Mouse (Mus musculus): Measurements from ENCODE around the gene Crxos. TPM values are rescaled to one million over a fixed set of nuclear protein-coding genes. Genes with fewer than 3 reads are reported as not detected.

The Crxos gene
- polyA plus RNA-seq, 1 experiment: not detected

GRCm38 (mm10) chr7:15945721-15946536 is 63.5 kb downstream of the Crxos start, which contains the start of gene Nop53:
Gene Nop53, minus strand, starts transcription at chr7:15946074.
- TF ChIP-seq GATA1 (IDR thresholded peaks at IDR 0.05; ENCODE audit: low read length): peak; percentile 26

DNA sequence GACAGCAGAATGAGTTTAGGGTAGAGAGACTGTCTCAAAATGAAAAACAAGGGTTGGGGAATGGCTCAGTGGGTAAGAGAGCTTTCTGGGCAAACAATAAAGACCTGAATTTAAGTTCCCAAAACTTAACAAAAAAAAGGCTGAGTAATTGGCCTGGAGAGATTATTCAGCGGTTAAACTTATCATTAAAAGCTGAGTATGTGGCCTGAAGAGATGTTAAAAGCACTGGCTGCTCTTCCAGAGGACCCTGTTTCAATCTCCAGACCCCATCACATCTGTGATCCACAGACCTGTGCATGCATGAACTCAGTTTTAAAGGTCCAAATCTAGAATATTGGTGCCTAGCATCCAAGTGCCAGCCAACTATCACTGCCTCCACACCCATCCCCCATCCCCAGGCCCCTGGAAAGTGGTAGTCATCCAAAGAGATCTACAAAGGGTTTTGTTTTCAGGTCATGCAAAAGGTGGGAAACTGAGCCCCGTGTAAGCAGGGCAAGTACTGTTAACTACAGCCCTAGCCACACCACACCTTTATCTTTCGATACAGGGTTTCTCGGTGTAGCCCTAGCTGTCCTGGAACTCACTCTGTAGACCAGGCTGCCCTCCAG is 65.3 kb downstream of the Crxos start:
- peak; percentile 44 for TF ChIP-seq GATA1 (IDR thresholded peaks at IDR 0.05; ENCODE audit: low read length)

DNA sequence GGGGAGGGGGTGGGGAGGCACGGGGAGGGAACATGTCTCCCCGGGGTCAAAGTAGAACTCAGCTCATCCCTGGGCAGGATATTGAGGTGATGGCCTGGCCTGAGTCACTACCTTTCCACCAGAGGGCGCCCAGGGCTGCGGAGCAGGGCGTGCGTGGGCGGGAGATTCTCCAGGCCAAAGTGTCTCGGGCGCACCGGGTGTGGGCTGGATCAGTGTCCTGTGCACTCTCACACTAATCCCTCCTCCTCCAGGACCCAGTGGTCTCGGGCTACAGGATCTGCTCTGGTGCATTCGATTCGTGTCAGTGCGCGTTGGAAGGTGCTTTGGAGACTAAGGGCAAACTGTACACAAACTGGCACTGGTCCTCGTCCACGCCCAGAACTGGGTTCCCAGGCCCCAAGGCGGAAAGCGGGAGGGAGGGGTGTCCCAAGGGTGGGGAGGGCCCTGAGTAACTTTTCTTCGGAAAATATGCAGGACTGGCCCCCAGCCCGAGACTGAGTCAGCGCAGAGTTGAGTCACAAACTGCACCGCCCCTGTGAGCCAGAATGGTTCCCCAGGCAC is 66.0 kb downstream of the Crxos start:
- TF ChIP-seq GATA1 (IDR thresholded peaks at IDR 0.05; ENCODE audit: low read length): no peak

GRCm38 (mm10) chr7:15949216-15949790 is 66.9 kb downstream of the Crxos start:
- no peak for TF ChIP-seq GATA1 (IDR thresholded peaks at IDR 0.05; ENCODE audit: low read length)

DNA sequence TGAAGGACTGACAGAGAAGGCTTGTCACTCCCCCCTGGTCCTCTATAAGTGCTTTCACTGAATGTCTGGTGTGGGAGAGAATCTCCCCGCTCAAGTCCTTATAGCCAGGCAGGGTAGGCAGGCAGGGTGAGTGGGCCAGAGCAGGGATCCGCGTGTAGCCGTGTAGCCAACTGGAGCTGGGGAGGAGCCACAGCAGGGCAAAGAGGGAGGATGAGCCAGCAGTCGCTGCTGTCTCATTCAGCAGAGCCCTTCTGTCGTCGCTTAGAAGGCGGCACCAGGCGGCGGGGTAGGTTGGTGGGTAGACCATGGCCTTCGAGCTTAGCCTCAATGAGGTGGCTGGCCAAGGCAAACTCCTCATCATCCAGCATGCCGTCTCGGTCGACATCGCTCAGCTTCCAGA is 67.6 kb downstream of the Crxos start:
- TF ChIP-seq GATA1 (IDR thresholded peaks at IDR 0.05; ENCODE audit: low read length): no peak

DNA sequence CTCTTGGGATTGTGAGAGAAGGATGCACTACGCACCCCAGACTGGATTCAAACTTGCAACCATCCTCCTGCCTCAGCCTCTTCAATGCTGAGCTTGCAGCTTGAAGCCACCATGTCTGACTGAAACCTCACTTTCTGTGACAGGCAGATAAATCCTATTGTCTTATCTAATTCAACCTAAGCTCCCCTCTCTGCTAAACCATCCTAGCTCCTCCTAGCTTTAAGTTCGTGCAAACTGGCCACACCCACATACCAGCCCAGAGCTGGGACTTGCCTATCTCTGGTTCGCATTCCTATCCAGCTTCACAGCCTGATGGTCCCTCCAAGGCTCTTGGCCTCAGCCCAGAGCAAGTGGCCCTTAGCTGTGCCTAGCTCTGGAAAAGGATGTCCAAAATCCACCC is 70.0 kb downstream of the Crxos start:
- TF ChIP-seq GATA1 (IDR thresholded peaks at IDR 0.05; ENCODE audit: low read length): no peak

Other genes starting within 250 kb of the Crxos start
- gene Obox3, start 242.7 kb upstream of the Crxos start, polyA plus RNA-seq (2012): not detected in 2 replicates
- gene Obox5, start 132.5 kb upstream of the Crxos start, polyA plus RNA-seq (2012): not detected in 2 replicates
- not detected in 2 replicates for gene Obox6, start 42.9 kb upstream of the Crxos start, polyA plus RNA-seq (2012)
- gene Crx, start 2.6 kb upstream of the Crxos start, polyA plus RNA-seq (2012): not detected in 2 replicates
- 1,588 and 1,768 TPM in 2 replicates for gene Selenow, start 39.8 kb downstream of the Crxos start, polyA plus RNA-seq (2012)
- 874 and 894 TPM in 2 replicates for gene Nop53, start 63.5 kb downstream of the Crxos start, polyA plus RNA-seq (2012)
- 0.31 and 0.33 TPM in 2 replicates for gene Ehd2, start 85.0 kb downstream of the Crxos start, polyA plus RNA-seq (2012)
- 82.3 and 97.4 TPM in 2 replicates for gene Bicra, start 165.3 kb downstream of the Crxos start, polyA plus RNA-seq (2012)
- gene Zfp541, start 179.2 kb downstream of the Crxos start, polyA plus RNA-seq (2012): 0.01 TPM in 1 of 2 replicates, not detected in the other
- 271 and 283 TPM in 2 replicates for gene Napa, start 215.8 kb downstream of the Crxos start, polyA plus RNA-seq (2012)
- 32.6 and 47.9 TPM in 2 replicates for gene Kptn, start 237.3 kb downstream of the Crxos start, polyA plus RNA-seq (2012)
- gene Slc8a2, start 247.2 kb downstream of the Crxos start, polyA plus RNA-seq (2012): 0.01 TPM in 2 replicates

All from G1E-ER4 (cell line).